Mouse (Mus musculus): ENCODE measurements around the gene Fam90a1a.

- TF ChIP-seq POLR2A (IDR thresholded peaks at IDR 0.05; ENCODE audit: insufficient read length, low read depth) = no peak
- no peak for TF ChIP-seq USF1 (IDR thresholded peaks at IDR 0.05; ENCODE audit: low read depth)
- no peak for TF ChIP-seq MAX (IDR thresholded peaks at IDR 0.05; ENCODE audit: low read depth)
- TF ChIP-seq MYOG (IDR thresholded peaks at IDR 0.05; ENCODE audit: control insufficient read depth in 1 of 3, insufficient read depth in 1 of 3, insufficient read length in 2 of 3, low read depth in 2 of 3) = no peak
- TF ChIP-seq CEBPB (IDR thresholded peaks at IDR 0.05; ENCODE audit: insufficient read depth, poor library complexity, severe bottlenecking) = no peak
- TF ChIP-seq MYOD1 (IDR thresholded peaks at IDR 0.05; ENCODE audit: control insufficient read depth in 1 of 3, insufficient read length in 2 of 3, low read depth in 2 of 3) = no peak
Observed at GRCm38 (mm10) chr8:21932610-21933009, 25.9 kb upstream of the Fam90a1a start, which contains the start of gene Defb15.
